Mouse (Mus musculus) CD4-positive, CD25-positive, alpha-beta regulatory T cell, adult 4 months (primary cell): ENCODE data around the gene Wsb2. TPM values are rescaled to one million over a fixed set of nuclear protein-coding genes. Genes with fewer than 3 reads are reported as not detected.
"Not testable (repeated sequence)": the region's sequence is repeated elsewhere in the genome, so short reads cannot be mapped to it uniquely, and the experiment has no call there.

Experiments
- ATAC-seq: one replicate; pipeline ENCODE4 v1.8.0; 2017
- polyA plus RNA-seq, 2 experiments: library from polyadenylated mRNA; unstranded; fragments of 100-300 nt; shearing (Covaris generic); gene quantifications; one replicate each; pipeline ENCODE4 v1.2.1; 2017

Wsb2 gene
- polyA plus RNA-seq, 2 experiments from 2014 or later, result 8.2 to 16.3 TPM

DNA sequence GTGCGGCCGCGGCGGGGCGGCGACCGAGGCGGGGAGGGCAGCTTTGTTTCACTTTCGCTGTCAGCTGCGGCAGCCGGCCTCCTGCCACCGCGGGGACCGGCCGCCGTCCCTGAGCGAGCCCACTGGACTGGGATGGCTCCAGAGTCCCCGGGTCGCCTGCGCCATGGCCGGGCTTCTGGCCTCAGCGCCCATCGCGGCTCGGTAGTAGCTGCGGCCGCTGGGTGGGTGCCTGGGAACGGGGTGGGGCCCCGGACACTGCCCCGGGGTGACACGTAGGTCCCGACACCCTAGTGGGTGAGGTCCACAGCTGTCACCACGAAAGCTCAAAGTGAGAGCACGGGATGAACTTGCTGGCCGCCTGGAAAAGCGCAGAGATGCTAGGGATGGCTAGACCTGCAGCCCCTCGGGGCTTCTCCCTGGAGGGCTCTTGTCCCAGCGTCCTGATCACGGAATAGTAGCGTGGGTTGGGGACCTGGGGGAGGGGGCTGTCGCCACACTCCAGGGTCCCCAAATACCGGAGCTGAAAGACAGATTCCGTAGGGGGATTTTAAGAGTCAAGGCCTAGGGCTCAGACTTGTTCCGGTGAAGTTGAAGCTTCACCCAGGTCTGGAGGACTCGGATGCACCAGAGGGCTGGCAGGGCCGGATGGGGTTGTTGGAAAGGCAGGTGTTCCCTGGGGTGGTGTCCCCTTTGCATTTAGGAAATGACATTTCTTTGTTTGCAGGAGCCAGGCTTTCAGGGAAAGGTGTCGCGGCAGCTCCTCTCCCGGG is 559 bp downstream of the Wsb2 start:
- peak; percentile 74 for ATAC-seq

DNA sequence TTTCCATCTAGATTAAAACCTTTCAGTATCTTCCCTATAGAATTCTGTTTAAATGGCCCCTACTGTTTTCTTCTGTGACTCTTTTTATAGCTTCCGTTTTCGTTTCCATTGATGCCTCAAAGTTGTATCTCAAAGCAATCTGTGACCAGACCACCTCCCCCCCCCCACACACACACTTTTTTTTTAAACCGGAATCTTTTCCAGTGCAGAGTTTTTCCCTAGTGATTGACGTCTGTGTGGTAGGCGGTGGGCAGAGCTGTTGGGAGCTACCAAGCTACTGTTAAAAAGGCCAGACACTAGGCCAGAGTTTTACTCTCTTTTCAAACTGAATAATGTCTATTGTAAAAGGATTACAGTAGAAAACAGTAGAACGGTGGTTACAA is 1.1 kb downstream of the Wsb2 start:
- ATAC-seq, result peak; percentile 4

DNA sequence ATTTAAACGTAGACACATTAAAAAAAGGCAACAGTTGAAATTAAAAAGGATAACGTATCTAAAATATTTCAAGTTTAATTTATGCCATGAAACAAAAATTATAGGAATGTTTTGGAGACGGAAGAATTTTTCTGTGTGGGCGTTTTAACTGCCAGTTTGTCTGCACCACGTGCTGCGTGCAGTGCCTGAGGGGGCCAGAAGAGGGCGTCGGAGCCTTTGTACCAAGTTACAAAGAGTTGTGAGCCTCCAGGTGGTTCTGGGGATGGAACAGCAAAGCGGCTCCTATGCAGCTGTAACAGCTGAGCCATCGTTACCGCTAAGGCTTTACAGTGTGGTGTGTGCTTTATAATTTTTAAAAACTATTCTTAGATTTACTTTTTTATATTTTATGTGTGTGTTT is 1.6 kb downstream of the Wsb2 start:
- peak; percentile 20 for ATAC-seq

DNA sequence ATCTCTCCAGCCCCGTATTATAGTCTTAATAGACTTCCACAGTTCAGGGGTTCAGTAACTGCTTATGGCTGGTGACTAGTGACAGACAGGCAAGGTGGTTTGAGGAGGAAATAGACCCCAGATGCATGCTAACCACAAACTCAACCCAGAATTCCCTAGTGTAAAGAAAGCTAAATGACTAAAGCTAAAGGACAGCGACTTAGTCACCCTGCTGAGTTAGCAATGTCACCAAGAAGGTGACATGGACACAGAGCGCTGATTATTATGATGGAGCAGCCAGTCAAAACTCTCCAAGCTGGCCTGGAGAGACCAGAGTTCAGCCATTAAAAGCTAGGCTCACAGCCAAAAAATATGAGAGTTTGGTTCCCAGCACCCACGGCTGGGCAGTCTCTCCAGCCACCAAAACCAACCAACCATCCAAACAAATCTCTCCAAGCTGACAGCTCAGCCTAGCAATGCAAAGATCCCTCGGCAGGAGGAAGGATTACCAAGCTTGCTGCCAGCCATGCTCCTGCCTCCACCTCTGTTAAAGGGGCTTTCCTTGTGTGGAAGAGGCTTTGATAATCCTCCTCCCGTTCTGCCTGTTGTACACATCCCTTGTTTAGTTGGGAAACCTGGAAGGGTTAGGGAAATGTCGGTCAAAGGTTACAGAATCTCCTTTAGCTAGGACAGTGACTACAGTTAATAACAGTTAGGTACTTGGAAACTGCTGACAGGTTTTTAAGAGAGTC is 2.6 kb downstream of the Wsb2 start:
- ATAC-seq, result no peak

DNA sequence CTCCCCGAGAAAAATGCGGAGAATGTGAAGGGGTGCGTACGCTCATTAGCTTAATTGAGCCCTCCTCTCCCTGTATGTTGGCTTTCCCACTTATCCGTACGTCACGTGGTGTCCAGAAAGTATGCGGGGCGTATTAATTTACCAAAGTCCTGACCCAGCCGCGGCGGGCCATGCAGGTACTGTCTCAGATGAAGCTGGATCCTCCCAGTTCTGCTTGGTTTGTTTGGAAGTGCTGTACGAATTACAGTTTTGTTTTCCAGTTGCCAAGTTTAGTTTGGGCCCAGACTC is 3.1 kb downstream of the Wsb2 start:
- ATAC-seq, result no peak

DNA sequence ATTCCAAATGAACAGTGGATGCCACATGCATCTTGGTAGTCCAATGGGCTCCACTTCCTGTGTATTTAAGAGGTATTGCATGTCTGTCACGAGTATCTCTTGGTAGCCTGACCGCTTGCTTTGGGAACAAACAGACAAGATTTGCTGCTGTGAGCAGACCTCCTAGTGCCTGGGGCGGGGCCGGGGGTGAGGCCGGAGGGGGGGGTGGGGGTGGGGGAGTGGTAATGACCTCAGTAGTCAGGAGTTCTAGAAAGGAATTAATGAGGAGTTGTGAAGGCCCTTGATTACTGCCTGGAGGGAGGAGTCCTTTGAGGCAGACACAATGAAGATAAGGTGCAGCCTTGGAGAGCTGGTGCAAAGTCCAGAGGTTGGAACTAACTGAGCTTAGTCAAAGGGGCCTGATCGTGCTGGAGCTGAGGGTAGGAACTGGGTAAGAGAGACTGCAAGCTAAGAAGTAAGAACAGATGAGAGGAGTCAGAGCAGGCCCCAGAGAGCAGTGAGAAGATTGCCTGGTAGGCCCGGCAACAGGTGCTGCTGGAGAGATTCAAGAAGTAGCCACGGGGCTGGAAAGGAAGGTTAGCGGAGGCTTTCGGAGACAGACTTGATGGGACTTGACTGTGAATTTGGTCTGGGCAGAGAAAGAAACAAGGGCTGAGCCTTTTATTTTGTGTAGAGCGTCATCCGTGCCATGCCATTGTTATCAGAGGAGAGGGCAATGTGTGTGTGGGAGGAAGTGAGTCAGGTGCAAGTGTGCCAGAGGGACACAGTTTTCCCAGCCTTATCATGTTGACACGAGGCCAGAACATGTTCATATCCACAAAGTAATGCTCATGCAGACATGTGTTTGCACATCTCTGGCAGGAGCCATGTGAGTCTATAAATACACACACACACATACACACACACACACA is 3.8 kb downstream of the Wsb2 start:
- ATAC-seq, result no peak

DNA sequence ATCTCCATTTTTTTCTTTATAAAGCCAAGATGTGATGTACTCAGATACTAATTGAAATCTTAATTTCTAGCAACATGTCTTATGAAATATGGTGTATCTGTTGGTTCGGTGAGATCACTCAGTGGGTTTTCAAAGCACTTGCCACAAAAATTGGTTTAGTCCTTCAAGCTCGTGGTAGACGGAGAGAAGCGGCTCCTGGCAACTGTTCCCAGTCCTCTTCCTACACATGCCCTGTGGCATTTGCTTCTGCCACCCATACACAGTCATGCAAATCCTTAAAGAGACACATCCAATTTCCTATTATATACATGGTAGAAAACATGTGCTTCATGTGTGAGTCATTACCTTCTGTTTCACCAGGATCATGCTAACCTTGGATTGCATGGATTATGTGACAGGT is 4.5 kb downstream of the Wsb2 start:
- no peak for ATAC-seq

DNA sequence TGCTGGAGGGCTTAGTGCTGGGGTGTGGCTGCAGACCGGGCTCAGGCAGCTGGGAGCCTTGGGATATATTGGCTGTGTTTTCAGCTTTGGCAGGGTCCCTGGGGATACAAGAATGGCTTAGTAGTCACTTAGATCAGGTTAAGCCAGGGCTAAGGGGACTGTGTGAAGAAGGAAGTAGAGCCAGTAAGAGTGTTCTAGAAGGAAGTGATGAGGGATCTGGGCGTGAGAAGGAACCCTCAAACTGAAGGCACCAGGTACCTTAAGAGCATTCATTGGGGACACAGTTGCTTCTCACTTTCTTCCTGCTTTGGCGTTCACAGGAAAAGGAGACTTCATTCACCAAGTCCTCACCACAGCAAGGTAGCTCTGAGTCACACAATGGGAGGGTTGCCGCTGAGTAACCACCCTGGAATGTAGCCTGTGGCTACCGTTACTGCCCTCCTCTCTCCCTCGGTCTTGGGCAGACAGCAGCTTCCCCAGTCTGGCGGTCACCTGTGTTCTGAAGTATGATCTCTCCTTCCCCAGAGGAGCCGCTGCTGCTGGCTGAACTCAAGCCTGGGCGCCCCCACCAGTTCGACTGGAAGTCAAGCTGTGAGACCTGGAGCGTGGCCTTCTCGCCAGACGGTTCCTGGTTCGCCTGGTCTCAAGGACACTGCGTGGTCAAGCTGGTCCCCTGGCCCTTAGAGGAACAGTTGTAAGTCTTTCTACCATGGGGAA is 6.1 kb downstream of the Wsb2 start:
- ATAC-seq, result no peak

DNA sequence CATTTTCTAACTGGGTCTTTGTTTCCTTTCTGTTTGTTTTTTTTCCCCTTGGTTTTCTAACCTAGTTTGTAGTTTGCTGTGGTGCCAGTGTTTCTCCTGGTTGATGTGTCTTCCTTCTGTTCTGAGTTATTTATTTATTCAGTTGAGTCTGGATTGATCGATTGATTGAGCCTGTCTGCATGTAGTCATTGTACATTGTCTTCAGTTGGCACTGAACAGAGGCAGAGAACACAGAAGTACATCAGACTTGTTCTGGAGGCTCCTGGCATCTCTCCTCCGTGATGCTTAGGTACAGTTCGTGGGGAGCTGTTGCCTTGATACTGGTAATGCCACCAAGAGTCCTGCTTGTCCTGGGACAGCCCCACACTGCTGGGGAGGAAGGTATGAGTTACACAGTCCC is 7.7 kb downstream of the Wsb2 start:
- no peak for ATAC-seq

DNA sequence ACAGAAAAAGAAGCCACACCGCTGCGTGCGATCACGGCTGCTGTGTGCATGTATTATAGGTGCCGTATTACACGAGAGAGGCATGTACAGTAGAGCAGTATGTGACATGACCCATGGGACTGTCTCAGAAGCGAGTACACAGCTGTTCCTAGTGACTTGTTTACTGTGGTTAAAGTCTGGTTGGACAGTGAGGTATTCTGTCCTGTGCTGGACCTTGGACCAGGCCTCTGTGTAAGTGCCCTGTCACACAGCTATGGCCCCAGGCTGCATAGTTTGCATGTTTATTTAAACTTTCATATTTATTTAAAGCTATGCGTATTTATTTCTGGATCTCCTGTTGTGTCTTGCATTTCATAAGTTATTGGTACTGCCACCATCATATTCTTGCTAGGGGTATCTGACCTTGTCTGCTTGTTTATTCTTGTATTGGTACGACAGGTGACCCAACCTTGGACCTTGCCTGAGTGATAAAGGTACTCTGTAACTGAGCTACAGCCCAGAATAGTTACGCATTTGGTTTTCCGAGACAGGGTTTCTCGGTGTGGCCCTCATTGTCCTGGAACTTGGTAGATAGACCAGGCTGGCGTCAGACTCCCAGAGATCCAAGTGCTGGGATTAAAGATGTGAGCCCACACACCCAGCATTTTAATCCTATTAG is 8.9 kb downstream of the Wsb2 start:
- no peak for ATAC-seq

DNA sequence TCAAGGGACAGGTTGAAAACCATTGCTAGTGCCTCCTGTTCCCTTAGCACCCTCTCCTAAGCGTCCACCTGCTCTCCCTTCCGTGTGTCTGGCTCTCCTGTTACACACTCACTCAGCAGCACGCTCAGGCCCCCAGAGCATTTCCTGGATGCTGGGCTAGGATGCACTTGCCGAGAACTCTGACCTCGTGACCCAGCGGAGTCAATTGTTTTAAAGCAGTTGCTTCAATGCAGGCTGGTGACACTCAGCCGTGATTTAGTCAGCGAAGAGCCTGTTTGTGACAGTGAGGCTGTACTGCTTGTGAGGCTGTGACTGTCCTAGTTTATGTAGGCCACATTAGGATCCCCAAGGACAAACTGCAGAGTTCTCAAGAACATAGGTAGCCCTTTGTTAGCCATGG is 10.1 kb downstream of the Wsb2 start:
- ATAC-seq, result no peak

DNA sequence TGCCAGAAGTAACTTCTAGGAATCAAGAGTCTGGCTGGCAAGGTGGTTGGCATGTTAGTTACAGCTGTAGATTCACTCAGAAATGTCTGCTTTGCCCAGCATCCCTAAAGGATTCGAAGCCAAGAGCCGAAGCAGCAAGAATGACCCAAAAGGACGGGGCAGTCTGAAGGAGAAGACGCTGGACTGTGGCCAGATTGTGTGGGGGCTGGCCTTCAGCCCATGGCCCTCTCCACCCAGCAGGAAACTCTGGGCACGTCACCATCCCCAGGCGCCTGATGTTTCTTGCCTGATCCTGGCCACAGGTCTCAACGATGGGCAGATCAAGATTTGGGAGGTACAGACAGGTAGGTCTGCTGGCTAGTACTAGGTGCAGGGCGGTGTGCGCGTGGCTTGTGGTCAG is 13.5 kb downstream of the Wsb2 start:
- ATAC-seq, result no peak

DNA sequence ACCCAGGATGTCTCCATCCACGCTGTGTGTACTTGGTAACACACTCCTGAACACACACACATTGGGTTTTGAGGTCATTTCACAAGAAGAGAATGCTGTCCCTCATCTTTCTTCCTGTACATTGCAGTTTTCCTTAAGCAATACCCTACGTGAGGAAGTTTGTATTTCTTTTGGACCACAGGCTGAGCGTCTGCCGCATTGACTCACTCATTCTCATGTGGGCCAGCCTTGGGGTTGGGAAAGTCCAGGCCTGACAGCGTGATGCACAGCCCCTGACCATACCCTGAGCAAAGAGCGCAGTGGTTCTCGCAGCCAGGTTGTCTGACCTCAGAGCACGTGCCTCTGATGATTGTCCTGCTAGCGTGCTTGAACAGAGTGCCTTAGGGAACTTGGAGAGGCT is 16.3 kb downstream of the Wsb2 start:
- ATAC-seq, result no peak

DNA sequence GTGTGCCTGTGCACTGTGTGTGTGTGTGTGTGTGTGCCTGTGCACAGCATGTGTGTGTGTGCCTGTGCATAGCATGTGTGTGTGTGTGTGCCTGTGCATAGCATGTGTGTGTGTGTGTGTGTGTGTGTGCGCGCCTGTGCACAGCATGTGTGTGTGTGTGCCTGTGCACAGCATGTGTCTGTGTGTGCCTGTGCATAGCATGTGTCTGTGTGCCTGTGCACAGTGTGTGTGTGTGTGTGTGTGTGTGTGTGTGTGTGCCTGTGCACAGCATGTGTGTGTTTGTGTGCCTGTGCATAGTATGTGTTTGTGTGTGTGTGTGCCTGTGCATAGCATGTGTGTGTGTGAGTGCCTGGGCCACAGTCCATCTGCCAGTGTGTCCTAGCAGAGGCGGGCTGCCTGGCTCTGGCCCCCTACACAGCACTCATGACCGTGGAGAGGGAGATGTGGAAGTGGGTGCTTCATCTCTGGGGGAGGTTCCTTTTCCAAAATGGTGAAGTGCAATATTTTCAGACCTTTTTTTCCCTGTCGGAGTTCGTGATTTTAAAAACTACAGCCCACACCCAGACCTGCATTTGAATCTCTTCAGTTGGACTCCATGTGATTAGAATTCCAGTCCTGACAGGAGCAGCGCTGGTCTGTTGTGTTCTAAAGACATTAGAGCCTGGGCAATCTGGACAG is 17.4 kb downstream of the Wsb2 start:
- no peak for ATAC-seq

DNA sequence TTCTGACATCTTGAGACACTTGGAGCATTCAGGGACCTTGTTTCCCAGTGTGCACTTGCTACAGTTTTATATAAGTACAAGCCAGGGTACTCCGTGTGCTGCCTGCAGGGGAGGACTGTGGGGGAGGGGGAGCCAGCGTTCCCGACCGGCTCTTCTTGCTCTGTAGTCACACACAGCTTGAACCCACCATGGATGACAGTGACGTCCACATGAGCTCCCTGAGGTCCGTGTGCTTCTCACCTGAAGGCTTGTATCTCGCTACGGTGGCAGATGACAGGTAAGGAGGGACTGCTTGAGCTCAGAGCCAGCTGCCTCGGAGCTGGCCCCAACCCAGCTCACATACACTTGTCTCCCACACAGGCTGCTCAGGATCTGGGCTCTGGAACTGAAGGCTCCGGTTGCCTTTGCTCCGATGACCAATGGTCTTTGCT is 19.2 kb downstream of the Wsb2 start:
- ATAC-seq, result no peak

DNA sequence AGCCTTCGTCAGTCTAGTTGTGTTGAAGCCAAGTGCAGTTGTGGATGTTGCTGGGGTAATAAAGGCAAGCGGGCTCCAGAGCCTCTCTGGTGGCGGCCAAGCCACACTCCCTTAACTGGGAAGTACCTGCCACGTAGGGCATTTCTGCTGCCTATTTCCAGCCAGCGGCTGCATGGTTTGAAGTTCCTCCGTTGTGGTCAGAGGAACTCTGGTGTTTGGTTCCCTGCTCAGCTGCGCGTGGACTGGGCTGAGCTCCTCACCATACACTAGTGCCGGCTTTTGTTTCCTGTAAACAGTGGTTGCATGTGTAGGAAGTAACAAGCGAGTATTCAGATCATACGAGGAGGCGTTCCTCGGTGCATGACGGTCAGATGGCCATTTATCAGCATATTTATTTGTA is 20.6 kb downstream of the Wsb2 start:
- not testable (repeated sequence) for ATAC-seq

DNA sequence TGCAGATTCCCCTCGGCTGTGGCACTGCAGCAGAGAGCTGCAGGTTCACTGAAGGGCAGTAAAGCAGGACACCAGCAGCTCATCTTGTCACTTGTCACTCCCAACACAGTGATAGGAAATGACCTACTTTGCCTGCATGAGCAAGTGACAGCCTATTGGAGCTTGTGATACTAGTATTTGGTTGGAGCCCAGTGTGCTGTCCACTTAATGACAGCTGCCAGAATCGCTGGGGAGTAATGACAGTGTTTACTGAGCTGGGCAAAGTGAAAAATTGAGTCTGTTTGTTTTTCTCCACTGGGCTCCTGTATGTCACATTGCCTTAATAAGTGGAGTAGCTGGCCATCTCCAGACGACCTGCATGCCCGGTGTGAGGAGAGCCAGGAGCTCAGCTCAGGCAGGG is 23.1 kb downstream of the Wsb2 start:
- no peak for ATAC-seq

DNA sequence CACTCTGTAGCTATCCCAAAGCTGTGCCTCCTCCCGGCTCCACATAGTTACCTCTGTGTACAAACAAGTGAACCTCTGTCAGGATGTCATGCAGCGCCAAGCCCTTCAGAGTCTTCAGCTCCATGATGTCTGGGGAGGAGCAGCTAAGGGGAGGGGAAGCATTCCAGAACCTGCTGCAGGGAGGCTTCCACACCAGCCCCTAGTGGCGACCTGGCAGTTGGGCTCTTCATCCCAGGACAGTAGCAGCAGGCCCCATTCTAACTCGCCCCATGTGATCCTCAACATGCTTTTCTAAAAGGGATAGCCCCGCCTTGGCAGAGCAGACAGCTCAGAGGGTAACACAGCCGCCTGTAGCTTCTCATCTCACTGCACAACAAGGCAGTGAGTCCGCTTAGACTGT is 24.7 kb downstream of the Wsb2 start:
- no peak for ATAC-seq

DNA sequence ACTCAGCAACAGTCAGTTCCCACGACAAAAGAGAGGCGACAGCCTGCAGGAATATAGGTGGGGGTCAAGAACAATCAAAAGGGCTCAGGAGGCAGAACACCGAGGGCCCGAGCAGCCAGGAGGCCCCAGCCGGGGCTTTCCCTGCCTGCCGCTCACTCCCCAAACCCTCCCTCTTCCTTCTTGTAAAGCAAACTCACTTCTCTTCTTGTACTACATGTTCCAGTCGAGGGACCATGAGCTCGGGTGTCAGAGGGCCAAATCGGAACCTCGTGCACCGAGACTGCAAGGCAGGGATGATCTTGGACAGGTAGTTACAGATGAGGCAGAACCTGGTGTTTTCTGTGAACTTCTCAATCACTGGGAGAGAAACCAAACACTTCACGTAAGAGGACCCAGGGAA is 26.1 kb downstream of the Wsb2 start:
- ATAC-seq, result no peak

DNA sequence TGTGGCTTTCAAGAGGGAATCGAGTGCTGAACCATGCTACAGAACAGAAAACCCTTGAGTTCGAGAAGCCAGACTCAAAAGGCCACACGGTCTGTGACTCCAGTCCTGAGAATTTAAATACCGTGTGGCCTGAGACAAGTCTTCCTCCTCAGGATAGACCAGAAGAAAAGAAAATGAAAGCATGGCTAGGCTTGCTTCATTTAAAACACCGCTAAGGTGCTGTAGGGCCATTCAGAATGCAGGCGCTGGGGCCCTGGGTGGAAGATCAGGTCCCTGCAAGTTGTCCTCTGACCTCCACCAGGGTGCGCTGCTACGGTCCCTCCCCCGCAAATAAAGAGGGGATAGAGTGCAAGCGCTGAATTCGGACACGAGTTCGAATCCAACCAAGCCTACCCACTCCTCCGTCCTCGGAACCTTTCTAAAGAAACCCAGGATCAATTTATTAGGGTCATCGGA is 31.2 kb downstream of the Wsb2 start:
- ATAC-seq, result peak; percentile 40

DNA sequence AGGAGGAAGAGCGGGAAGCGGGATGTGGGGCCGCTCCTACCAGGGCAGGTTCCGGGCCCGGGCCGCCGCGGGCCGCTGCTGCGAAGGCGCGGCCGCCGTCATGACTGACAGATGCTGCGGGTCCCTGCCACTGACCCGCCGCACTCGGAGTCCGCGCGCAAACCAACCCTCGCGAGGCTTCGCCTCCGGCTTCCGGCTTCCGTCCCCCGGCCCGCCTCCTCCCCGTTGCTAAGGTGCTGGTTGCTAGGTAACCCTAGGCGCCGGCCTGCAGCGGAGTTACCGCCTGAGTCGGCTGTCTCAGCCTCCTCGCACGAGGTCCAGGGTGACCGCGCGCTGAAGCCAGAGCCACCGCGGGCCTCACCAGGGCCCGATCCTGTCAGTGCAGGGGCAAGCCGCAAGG is 31.8 kb downstream of the Wsb2 start, which contains the start of gene Rfc5:
Gene Rfc5, minus strand, starts transcription at position 171 of the 400 bp plus-strand sequence.
- peak; percentile 98 for ATAC-seq

DNA sequence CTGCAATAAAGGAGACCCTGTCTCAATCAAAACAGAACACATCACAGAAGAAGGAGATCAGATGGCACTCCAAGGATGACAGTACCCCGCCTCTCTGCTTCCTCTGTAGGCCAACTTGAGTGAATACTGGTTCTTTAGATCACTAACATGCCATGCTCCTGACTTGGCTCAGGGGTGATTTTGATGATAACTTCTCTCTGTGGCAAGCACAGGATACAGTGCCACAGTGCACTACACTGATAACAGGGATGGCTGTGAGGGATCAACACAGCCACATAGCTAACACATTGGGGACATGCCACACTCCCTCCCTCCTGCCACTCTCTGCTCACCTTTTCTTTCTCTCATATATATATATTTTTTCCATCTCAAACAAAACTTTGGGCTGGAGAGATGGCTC is 33.8 kb downstream of the Wsb2 start:
- no peak for ATAC-seq
